Mouse (Mus musculus) skeletal muscle tissue, adult 2 months (tissue): Measurements from ENCODE around the gene Hemk1.

ENCODE experiments used
- DNase-seq: peaks from one replicate; pipeline ENCODE4 v3.0.0-alpha.2; 2012; ENCODE audit warnings: low read depth, low spot score

Hemk1 gene

DNA sequence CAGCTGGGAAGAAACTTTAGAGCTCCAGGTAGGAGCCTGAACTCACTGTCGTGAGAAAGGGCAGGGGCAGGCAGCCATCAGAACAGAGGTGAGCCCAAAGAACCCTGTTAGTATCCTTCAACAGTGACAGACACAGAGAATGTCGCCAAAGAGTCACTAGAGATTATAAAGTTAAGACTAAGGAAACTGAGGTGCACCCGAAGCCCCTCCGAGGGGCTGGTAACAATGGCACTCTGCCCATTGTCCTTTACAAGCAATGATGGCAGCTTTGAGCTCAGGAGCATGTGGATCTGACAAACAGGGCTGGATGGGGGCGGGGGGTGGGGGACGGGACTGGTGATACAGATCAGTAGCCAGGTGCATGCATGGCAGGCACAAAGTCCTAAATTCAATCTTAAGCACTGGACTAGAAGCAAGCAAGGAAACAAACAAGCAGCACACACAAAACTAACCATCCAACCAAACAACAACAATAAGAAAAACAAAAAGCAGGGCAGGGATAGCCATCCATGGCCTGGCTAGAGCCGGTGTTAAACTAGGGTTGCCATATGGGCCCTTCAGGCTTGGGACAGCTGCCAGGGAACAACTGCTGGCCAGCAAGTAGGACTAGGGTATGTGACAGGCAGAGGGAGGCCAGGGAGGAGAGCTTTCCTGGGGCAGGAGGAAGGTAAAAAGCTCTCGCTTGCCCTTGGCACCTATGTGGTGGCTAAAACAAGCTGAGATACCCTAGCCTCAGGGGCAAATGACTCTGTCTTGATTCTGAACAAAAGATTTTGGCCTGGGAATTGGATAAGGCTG lies 5.2 kb upstream of the Hemk1 start:
- DNase-seq, result peak; percentile 77

DNA sequence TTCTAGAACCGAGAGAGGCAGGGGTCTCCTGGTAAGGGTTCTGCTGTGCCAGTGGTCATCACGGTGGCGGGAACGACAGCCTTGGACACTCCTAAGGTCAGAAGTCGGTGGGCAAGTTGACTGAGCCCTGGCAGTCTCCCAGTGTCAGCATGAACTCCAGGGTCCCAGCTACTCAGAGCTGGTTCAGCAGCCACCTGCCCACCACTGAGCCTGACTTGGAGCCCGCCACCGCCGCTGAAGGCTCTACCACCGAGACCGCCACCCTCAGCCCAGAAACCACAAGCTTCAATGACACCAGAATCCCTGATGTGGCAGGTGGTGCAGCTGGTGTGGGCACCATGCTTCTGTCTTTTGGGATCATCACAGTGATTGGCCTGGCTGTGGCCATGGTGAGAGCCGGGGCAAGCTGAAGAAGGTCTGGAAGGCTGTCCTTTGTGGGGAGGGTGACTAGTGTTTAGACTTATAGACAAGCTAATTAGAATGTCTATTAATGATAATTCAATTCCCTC lies 4.1 kb upstream of the Hemk1 start:
- DNase-seq, result no peak

DNA sequence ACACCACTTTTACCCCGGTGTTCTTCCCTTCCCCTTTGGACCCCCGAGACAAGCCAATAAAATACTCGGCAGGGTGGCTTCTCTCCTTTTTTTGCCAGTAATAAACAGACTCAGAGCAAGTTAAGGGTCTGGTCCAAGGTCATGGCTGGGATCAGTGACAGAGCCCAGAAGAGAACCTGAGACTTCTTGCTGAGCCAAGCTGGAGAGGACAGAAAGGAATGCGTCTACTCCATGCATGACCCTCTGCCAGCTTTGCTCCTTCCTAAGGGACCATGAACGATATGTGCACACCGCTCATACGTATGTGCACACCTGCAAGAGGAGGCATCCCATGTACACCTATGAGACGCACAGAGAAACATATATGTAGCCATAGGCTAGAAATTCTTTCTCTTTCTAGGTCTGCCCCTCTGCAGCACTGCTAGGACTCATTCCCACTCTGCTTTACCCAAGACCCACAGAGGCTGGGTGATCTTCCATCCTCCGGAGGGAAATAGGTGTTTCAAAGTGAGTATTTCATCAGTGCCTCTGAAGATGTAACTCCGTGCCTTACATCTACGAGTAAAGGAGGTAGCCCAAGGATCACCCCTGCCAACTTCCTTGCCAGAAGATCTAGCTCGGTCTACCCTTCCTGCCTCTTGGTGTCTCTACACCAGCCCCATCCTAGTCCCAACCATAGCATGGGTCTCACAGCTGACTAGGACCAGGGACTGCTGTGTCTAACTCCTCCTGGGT lies 2.9 kb upstream of the Hemk1 start:
- peak; percentile 76 for DNase-seq

DNA sequence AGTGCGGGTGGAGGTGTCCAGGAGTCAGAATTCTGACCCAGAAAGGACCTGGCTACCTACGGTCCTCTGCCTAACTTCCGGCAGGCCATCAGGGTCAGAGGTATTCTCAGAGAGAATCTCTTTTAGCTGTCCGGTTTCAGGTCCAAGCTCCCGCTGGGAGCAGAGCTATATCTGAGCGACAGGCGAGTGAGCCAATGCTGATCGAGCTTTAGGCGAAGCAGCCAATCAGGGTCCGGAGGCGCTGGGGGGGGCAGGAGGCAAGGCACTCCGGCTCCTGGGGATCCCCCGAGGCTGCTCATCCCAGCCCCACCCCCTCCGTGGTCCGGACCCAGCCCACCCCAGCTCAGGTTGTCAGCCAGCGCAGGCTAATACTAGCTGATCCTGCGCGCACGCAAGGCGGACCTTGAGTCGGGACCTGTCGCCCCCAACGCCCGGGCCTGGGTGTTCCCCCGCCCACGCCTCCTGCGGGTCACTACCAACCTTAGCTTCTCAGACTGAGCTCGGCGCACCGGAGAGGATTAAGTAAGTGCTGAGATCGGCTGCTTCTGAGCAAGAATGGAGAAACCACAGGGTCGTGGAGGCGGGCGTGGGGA lies 2.2 kb upstream of the Hemk1 start, which contains the start of gene 6430571L13Rik:
TSS of gene 6430571L13Rik (plus strand) at position 336 of the 593 bp plus-strand sequence.
- peak; percentile 96 for DNase-seq

DNA sequence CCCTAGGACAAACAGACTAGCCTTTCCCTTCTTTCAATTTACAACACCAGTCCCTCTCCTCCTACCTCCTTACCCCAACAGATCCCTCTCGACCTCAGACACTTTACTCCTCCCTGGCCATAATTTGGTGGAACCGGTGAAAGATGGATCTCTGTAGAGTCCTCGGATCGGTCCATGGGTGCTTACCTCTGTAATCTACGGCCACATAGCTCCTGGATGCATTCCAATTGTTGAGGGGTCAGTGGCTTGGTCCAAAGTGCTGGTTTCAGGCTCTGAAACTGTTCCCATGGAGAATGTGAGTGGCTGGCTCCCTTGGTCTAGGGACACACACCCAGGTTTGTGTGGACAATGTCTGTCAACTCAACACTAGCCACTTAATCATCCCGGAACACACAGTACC lies 1.8 kb downstream of the Hemk1 start:
- DNase-seq, result no peak

DNA sequence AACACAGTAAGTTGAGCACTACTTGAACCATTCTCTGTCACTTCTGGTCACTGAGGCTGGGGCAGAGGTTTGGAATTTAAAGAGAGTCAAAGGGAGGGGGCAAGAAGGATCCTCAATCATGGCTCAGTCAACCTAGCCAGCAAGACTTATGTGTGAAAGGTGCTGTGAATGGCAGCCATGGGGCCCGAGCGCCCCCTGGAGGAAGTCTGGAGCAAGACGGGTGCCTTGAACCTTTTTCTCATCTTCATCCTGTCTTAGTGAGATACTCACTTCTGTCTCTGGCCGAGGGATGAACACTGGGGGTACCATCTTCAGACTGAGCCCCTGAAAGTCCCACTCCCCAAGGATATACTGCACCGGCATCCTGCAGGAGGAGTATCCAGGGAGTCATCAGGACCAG lies 2.2 kb downstream of the Hemk1 start:
- DNase-seq, result peak; percentile 66

DNA sequence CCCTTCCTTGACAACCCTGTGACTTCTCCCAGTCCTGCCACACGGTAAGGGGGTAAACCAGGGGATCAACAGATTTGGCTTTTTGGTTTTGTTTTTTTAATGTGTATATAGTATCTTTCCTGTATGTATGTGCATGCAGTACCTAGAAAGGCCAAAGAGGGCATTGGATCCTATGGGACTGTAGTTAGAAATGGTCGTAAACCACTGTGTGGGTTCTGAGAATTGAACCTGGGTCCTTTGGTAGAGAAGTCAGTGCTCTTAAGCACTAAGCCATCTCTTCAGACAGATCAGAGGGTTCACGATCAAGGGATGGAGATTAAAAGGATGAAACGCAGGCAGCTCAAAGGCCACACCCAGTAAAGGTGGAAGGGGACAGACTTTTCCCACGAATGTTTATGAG lies 3.1 kb downstream of the Hemk1 start:
- no peak for DNase-seq

DNA sequence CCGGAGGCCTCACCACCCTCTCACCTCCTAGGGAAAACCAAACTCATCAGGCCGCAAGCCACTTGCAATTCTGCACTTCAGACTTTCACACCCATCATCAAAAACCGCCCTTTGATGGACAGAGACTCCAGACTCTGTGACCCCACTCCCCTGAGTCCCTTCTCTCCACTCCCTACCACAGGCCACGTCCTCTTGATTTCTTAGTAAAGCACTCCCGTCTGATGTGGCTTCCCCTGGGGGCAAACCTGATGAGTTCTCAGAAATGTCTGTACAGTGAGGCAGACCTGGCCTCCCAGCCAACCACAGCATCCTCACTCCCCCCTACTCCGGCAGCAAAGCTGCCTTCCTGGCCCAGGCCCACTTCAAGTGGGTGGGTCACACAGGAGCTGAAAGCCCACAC lies 3.8 kb downstream of the Hemk1 start:
- DNase-seq, result no peak

DNA sequence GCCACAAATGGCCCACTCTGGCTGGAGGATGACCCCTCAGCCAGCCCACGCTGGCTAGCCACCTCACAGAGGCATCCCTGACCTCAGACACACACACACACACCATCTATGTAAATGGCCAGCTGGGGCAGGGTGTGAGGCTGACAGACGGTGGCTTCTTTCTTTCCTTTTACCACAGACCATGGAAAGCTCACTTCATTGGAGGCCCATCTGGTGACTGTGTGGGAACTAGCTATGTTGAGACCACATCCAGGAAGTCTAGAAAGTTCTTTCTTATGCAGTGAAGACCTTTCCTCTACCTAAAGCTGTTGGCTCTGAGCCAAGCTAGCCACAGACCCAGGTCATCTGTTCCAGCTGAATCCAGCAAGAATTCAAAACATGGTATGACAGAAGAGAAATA lies 4.5 kb downstream of the Hemk1 start:
- DNase-seq, result no peak

DNA sequence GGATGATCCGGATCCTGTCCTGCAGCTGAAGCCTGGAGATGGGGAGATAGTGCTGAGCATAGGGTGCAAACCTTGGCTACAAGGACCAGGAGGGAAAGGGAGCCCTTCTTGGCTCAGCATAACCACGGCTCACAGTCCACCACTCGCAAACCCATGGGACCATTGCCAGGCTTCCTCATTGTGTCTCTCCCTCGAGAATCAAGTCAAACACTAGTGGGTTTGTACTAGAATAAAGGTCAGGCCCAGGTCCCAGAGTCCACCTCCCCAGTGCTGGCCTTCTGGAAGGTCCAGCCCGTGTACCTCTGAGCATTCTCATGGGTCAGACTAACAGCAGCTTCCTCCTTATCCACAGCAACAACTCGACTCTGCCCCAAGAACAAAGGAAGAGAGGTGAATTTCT lies 7.4 kb downstream of the Hemk1 start:
- no peak for DNase-seq

DNA sequence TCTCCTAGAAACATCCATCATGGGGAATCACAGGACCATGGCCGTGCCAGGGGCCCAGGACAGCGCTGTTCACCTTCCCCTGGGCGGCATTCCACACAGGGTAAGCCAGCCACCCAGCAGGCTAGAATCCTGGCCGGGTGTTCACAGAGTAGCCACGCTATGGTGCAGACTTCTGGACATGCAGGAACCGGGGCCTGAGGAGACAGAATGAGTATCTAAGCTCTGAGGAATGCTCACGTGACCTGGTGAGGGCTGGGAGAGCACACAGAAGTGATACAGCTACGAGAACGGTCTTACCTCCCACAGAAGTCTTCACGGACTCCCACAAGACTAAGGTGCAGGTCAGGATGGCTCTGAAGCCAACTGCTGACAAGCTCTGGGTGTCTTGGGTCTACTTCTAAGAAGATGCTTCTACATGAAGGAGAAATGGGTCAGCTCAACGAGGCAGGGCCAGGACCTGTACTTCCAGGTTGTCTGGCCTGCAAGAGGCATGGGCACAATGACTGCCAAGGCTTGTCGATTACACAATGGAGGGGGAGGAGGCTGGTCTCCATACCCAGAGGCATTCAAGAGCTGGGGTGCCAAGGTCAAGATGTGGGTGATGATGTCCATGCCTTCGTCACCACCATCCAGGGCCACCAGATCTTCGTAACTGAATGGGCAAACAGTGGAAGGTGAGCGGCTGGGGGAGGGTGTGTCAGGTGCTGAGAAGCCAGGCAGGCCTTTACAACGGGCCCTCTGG lies 10.1 kb downstream of the Hemk1 start:
- DNase-seq, result no peak

DNA sequence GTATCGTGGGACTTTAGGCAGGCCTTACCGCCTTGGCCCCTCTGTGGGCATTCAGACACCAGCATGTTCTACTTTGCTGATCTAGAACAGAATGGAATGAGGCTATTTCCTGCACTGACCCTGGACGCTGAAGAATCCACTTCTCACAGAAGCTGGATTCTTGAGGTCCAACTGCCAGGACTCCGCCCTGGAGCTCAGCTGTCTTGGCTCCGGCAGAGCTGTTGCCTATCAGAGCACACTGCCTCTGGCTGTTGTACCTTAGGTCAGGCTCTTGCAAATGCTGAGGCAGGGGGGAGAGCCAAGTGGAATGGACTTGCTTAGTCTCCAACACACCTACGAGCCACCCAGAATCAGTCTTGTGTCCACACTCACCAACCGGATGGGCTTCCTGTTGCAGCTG lies 12.2 kb downstream of the Hemk1 start:
- peak; percentile 81 for DNase-seq

DNA sequence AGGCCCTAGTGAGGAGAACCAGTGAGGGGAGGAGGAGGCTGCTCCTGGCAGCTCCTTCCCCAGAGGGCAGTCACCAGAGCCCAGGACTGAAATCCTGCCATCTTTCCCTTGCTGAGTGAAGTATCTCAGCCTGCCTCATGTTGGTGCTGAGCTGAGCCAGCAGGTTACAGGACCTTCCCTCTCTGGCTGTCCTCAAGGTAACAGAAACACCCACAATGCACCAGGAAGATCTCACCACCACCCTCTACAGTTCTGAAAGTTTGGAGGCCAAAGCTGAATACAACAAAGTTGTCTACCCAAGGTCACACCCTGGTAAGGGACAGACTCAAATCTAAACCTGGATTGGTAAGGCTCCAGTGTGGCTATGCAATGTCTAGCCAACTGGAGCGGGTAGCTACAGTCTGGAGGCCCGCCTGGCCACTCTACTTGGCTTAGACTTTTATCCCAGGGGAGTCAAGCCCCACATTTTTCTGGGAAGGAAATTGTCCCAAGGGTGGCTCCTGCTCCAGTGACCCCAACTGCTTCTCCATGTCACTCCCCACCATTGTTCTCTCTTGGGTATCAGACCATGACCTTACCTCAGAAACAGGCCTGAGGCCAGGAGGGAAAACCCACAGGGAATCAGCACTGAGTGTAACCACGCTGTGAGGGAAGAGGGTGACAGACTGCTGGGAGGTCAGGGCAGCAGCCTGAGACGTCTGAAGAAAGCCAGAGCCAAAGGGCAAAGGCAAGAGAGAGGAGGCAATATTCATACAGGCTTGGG lies 13.2 kb downstream of the Hemk1 start:
- DNase-seq, result peak; percentile 81

DNA sequence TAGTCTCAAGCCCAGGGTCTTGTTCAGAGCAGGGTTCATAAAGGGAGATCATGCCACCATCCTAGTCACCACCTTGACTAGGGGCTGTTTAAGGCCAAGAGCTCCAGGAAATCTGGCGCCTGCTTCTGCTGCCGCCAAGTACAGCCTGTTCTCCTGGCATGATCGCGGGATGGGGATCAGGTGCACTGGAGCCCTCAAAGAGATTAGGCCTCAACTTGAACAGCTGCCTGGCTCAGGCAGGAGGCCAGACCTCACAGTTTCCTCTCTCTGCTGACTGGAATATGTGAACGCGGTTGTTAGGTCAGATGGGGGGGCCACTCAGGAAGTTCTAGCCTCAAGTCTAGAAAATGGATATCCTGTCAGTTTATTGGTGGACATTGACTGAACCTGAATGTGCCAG lies 14.6 kb downstream of the Hemk1 start:
- peak; percentile 96 for DNase-seq

DNA sequence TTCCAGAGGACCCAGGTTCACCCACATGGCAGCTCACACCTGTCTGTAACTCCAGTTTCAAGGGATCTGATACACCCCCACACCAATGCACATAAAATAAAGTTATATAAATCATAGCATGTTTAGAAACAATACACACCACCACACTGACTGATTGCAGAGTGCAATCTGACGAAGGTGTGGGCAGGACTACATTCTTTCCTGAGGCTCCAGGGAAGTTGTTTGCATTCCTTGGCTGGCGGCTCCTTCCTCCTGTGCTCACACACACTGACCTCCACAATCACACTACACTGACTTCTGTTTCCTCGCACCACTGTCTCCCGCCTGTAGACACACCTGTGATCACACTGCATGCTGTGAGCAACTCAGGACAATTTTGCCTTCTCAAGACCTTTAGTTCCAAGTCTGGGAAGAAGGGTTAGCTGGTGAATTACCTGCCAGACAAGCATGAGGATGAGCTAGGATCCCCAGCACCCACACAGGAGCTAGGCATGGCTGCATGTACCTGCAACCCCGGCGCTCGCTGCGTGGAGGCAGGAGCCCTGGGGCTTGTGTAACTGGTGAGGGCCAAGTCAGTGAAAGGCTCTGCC lies 15.6 kb downstream of the Hemk1 start:
- DNase-seq, result no peak

DNA sequence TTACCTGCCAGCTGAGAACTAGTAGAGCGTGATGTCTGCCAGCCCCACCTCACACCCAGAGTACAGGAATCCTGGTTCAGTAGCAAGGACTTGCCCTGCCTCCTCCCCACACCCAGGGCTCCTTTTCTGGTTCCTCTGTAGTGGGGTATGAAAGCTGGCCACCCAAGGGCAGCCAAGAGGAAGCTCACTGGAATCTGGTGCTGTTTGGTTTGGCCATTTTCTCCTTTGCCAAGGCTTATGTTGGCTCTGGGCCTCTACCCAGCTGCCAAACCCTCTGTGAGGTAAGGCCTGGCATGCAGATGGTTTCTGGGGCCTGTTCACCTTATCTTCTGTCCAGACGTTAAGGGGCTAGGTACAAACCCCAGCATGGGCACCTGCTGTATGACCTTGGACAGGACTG lies 22.4 kb downstream of the Hemk1 start:
- DNase-seq, result no peak

DNA sequence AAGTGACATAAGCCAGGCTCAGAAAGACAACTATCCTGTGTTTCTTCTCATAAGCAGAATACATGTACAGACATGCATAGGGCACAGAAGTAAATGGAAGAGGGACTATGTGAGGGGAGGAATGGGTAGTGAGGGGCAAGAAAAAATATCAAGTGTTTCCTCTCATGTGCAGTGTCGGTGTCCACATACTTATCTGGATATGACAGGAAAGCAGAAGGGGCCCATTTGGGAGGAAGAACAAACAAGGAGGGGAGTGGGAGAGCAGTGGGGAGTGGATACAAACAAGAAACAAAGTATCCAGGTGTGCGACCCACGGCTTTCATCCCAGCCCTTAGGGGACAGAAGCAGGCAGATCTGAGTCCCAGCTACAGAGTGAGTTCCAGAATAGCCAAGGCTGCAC lies 24.2 kb downstream of the Hemk1 start:
- DNase-seq, result no peak

DNA sequence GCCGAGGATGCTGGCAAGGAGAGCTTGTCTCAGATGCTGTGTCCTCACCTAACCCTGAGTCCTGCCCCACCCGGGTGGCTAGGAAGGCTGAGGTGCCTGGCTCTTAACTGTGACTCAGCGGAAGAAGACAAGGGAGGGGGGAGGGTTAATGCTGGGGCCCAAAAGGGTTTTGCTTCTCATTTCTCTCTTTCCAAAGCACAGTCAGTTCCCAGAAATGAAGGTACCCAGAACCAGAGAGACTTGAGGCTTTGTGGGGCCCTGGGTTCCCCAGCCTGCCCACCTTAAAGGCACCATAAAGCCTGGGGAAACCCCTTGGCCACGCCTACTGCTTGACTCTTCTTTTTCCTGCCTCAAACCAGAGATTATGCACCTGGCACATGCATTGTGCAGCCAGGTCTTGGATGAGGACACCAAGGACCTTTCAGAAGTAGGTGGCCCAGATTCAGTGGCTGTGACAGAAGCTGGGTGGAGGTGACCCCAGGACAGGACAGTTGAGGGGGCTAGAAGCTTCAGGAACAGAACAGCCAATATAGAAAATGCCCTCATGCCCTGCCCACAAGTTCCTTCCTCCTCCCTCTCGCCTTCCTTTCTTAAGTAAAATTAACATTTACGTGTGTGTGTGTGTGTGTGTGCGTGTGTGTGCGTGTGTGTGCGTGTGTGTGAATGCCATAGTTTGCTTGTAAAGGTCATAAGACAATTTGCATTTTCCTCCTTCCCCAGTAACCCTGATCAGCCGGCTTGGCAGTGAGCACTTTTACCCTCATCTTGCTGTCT lies 25.2 kb downstream of the Hemk1 start:
- DNase-seq, result peak; percentile 69

DNA sequence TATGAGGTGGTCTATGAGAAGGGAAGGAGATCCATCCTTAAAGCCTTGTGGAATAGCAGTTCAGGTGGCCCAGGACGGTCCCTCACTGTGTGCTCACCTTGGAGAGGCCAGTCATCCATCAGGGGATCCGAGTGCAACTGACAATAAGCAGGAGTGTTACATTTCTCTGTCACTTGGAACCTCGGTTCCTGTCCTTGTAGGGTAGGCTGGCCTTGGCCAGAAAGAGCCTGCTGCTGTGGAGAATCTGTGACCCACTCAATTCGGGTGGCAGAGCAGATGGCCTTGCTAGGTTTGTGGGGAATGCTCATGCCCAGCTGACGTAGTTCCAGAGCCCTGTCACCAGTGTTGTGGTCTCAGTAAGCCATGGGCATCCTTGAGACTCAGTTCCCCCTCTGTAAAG lies 28.6 kb downstream of the Hemk1 start:
- no peak for DNase-seq

DNA sequence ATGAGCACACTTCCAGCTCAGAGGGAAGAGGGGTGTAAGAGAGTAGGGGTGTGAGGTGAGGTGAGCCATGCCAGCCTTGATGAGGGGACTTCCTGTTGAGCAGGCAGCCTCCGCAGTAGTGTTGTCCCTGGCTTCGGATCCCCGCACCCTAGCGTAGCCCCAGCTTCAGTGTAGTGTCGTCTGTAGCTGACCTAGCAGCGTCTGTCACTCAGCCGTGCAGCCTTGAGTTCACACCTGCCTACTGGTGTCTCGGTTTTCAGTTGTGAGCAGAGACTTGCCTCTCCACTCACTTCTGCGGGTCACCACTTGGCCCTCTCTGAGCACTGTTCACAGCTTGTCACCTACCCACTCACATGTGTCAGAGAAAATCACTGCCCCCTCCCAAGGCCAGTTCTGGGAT lies 29.0 kb downstream of the Hemk1 start:
- peak; percentile 63 for DNase-seq
